Mouse (Mus musculus): ENCODE measurements around the gene Wdr89.

DNA sequence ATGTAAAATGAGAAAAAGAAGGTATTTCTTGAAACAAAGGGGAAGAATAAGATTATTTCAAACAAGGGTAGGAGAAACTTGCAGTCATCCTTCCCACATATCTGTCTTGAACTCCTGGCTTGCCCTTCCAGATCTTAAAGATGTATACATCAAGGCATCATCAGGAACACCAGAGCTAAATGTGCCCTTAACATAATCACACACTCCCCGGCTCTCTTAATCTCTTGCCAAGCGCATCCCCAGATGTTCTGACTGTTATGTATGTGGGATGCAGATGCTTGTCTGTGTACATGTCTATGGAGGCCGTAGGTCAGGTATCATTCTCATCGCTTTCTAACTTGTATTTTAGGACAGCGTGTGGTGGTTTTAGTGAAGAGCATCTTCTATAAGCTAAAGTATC is 46.0 kb downstream of the Wdr89 start:
- TF ChIP-seq TAL1 (IDR thresholded peaks at IDR 0.05; ENCODE audit: low read length): no peak
- no peak for TF ChIP-seq GATA1 (IDR thresholded peaks at IDR 0.05; ENCODE audit: low read length)
